Comparison of ENCODE assay signal across 7 mouse cellular contexts in genomic region chr14:20695761-20696520, GRCm38 (mm10). TPM values are rescaled to one million over a fixed set of nuclear protein-coding genes. Genes with fewer than 3 reads are reported as not detected.
A peak's percentile ranks its signal among the peaks of the same experiment; 100 is the strongest.
DNase-seq lines count a peak whose midpoint lies in the region; ATAC-seq and TF ChIP-seq lines count a peak whose summit lies in the region.

No protein-coding gene starts in this region.

- no peak for TF ChIP-seq CTCF in liver, embryonic 14.5 days (IDR thresholded peaks at IDR 0.05; ENCODE audit: low read depth)

- WGBS in neural tube, embryonic 11.5 days: 13% methylated on average over 27 of the region's 27 CpGs
- WGBS in heart, embryonic 16.5 days: 11% methylated on average over 27 of the region's 27 CpGs
- WGBS in liver, embryonic 14.5 days (ENCODE audit: insufficient replicate concordance): 22% methylated on average over 27 of the region's 27 CpGs
- WGBS in stomach, embryonic 16.5 days: 12% methylated on average over 27 of the region's 27 CpGs

- H3K4me1 ChIP-seq in neural tube, embryonic 11.5 days (ENCODE audit: control insufficient read depth, insufficient read depth, low read length): peaks cover 16% of the 10 kb centered on the region
- peaks cover 45% of the 10 kb centered on the region for H3K4me1 ChIP-seq in heart, embryonic 16.5 days (ENCODE audit: control insufficient read depth, insufficient read depth, low read length)
- peaks cover 22 to 27% of the 10 kb centered on the region in 2 experiments for H3K4me1 ChIP-seq in liver, embryonic 14.5 days (replicated peaks; ENCODE audit: control insufficient read depth in 2 of 2, insufficient read depth in 2 of 2, low read length in 1 of 2)
- H3K4me1 ChIP-seq in stomach, embryonic 16.5 days (ENCODE audit: control insufficient read depth, insufficient read depth, low read length): peaks cover 37% of the 10 kb centered on the region

- H3K4me3 ChIP-seq in neural tube, embryonic 11.5 days (ENCODE audit: low read depth, low read length): peak overlapping the region; percentile 65
- peak overlapping the region; percentile 91 for H3K4me3 ChIP-seq in heart, embryonic 16.5 days (ENCODE audit: low read length)
- peak overlapping the region; percentile 72 to 74 for H3K4me3 ChIP-seq in liver, embryonic 14.5 days (ENCODE audit: insufficient read depth in 1 of 2, low read depth in 2 of 2, low read length in 2 of 2)
- H3K4me3 ChIP-seq in stomach, embryonic 16.5 days (replicated peaks; ENCODE audit: low read length): peak overlapping the region; percentile 91

- peaks cover 12% of the 10 kb centered on the region for H3K36me3 ChIP-seq in neural tube, embryonic 11.5 days (ENCODE audit: control insufficient read depth, insufficient read depth, low read length)
- peaks cover 26% of the 10 kb centered on the region for H3K36me3 ChIP-seq in heart, embryonic 16.5 days (ENCODE audit: control insufficient read depth, insufficient read depth)
- H3K36me3 ChIP-seq in liver, embryonic 14.5 days (replicated peaks; ENCODE audit: control insufficient read depth, insufficient read depth, low read depth): peaks cover 38% of the 10 kb centered on the region
- peaks cover 13% of the 10 kb centered on the region for H3K36me3 ChIP-seq in stomach, embryonic 16.5 days (ENCODE audit: control insufficient read depth, insufficient read depth, low read length)

- TF ChIP-seq EP300 in liver, embryonic 14.5 days (IDR thresholded peaks at IDR 0.05; ENCODE audit: low read depth): no peak

- DNase-seq in neural tube, embryonic 11.5 days (ENCODE audit: low spot score): no peak
- no peak for DNase-seq in neural tube, embryonic 10.5 days (ENCODE audit: extremely low spot score, low spot score)
- DNase-seq in liver, embryonic 14.5 days (ENCODE audit: low read depth in 3 of 3, low spot score in 3 of 3): no peak
- DNase-seq in ovary, postnatal 14 days (ENCODE audit: low spot score): no peak

- H3K27me3 ChIP-seq in neural tube, embryonic 11.5 days (ENCODE audit: control insufficient read depth, insufficient read depth, low read length): no peaks in the 10 kb centered on the region
- no peaks in the 10 kb centered on the region for H3K27me3 ChIP-seq in heart, embryonic 16.5 days (ENCODE audit: control insufficient read depth, insufficient read depth, low read length)
- no peaks in the 10 kb centered on the region for H3K27me3 ChIP-seq in liver, embryonic 14.5 days (ENCODE audit: control insufficient read depth, insufficient read depth, low read length)
- H3K27me3 ChIP-seq in stomach, embryonic 16.5 days (ENCODE audit: control insufficient read depth, insufficient read depth, low read length): no peaks in the 10 kb centered on the region

- peak overlapping the region; percentile 76 for H3K4me2 ChIP-seq in neural tube, embryonic 11.5 days (ENCODE audit: low read depth)
- H3K4me2 ChIP-seq in heart, embryonic 16.5 days (ENCODE audit: low read depth, low read length): peak overlapping the region; percentile 90
- H3K4me2 ChIP-seq in liver, embryonic 14.5 days (ENCODE audit: low read depth): peak overlapping the region; percentile 80
- H3K4me2 ChIP-seq in stomach, embryonic 16.5 days (ENCODE audit: low read depth, low read length): peak overlapping the region; percentile 86

- H3K27ac ChIP-seq in neural tube, embryonic 11.5 days (ENCODE audit: low read depth, low read length): no peak overlapping the region
- H3K27ac ChIP-seq in heart, embryonic 16.5 days (ENCODE audit: low read length): peak overlapping the region; percentile 98
- peak overlapping the region; percentile 11; the same call in 1 of the 2 replicates for H3K27ac ChIP-seq in liver, embryonic 14.5 days
- peak overlapping the region; percentile 99 for H3K27ac ChIP-seq in stomach, embryonic 16.5 days (ENCODE audit: low read length)

- no peaks in the 10 kb centered on the region for H3K9me3 ChIP-seq in neural tube, embryonic 11.5 days (ENCODE audit: control insufficient read depth, low read length)
- H3K9me3 ChIP-seq in heart, embryonic 16.5 days (replicated peaks; ENCODE audit: control insufficient read depth, low read length): no peaks in the 10 kb centered on the region
- no peaks in the 10 kb centered on the region for H3K9me3 ChIP-seq in liver, embryonic 14.5 days (ENCODE audit: control insufficient read depth, low read length)
- H3K9me3 ChIP-seq in stomach, embryonic 16.5 days (replicated peaks; ENCODE audit: control insufficient read depth, low read length): no peaks in the 10 kb centered on the region

- peak overlapping the region; percentile 69 for H3K9ac ChIP-seq in neural tube, embryonic 11.5 days (ENCODE audit: low read length)
- H3K9ac ChIP-seq in heart, embryonic 16.5 days (ENCODE audit: low read length): peak overlapping the region; percentile 96
- peak overlapping the region; percentile 87 for H3K9ac ChIP-seq in liver, embryonic 14.5 days (replicated peaks)
- H3K9ac ChIP-seq in stomach, embryonic 16.5 days (ENCODE audit: low read length): peak overlapping the region; percentile 92

- peak; percentile 51; the same call in 1 of the 2 replicates for ATAC-seq in neural tube, embryonic 11.5 days (ENCODE audit: insufficient read depth, low FRiP score, low TSS enrichment)
- ATAC-seq in common myeloid progenitor, adult 5-6 weeks (replicated peaks; ENCODE audit: low read depth, poor library complexity, severe bottlenecking): peak; percentile 13; the same call in 1 of the 2 replicates
- ATAC-seq in heart, embryonic 16.5 days (replicated peaks; ENCODE audit: extremely low read depth, insufficient read depth, low FRiP score): no peak
- ATAC-seq in liver, embryonic 14.5 days (ENCODE audit: insufficient read depth): peak; percentile 0; the same call in 1 of the 2 replicates
- no peak for ATAC-seq in stomach, embryonic 16.5 days (ENCODE audit: insufficient read depth, low FRiP score)

RNA-seq across cellular contexts. Expression of gene Fut11, which starts 1.2 kb away (rescaled TPM):
- polyA plus RNA-seq in neural tube, embryonic 11.5 days (2014; fragmentation: Nextera tagmentation; extraction: Ambion mirVana): 22.6 and 23.1 TPM in 2 replicates
- total RNA-seq in common myeloid progenitor, adult 5-6 weeks (2017): 6.2 and 9.5 TPM in 2 replicates
- 20.5 and 20.6 TPM in 2 replicates for polyA plus RNA-seq in heart, embryonic 16.5 days (2015; fragmentation: Nextera tagmentation; extraction: Ambion mirVana)
- 2.8 and 3.3 TPM in 2 replicates for polyA plus RNA-seq in liver, embryonic 14.5 days (2012; rRNA removed)
- 4.3 and 5.7 TPM in 2 replicates for polyA plus RNA-seq in liver, embryonic 14.5 days (2014; fragmentation: Nextera tagmentation; extraction: Ambion mirVana)
- 18.3 and 19.3 TPM in 2 replicates for polyA plus RNA-seq in stomach, embryonic 16.5 days (2015; fragmentation: Nextera tagmentation; extraction: Ambion mirVana)

RNA-seq across cellular contexts. Expression of gene Chchd1, which starts 6.9 kb away (rescaled TPM):
- 212 and 214 TPM in 2 replicates for polyA plus RNA-seq in neural tube, embryonic 11.5 days (2014; fragmentation: Nextera tagmentation; extraction: Ambion mirVana)
- total RNA-seq in common myeloid progenitor, adult 5-6 weeks (2017): 100 and 114 TPM in 2 replicates
- polyA plus RNA-seq in heart, embryonic 16.5 days (2015; fragmentation: Nextera tagmentation; extraction: Ambion mirVana): 175 and 177 TPM in 2 replicates
- polyA plus RNA-seq in liver, embryonic 14.5 days (2012; rRNA removed): 49.6 and 58.8 TPM in 2 replicates
- polyA plus RNA-seq in liver, embryonic 14.5 days (2014; fragmentation: Nextera tagmentation; extraction: Ambion mirVana): 127 and 138 TPM in 2 replicates
- polyA plus RNA-seq in stomach, embryonic 16.5 days (2015; fragmentation: Nextera tagmentation; extraction: Ambion mirVana): 149 and 187 TPM in 2 replicates

RNA-seq across cellular contexts. Expression of gene Zswim8, which starts 11.4 kb away (rescaled TPM):
- polyA plus RNA-seq in neural tube, embryonic 11.5 days (2014; fragmentation: Nextera tagmentation; extraction: Ambion mirVana): 30.2 and 36.0 TPM in 2 replicates
- total RNA-seq in common myeloid progenitor, adult 5-6 weeks (2017): 7.9 and 17.6 TPM in 2 replicates
- 22.3 and 24.1 TPM in 2 replicates for polyA plus RNA-seq in heart, embryonic 16.5 days (2015; fragmentation: Nextera tagmentation; extraction: Ambion mirVana)
- polyA plus RNA-seq in liver, embryonic 14.5 days (2012; rRNA removed): 16.8 and 20.8 TPM in 2 replicates
- 3.1 and 4.0 TPM in 2 replicates for polyA plus RNA-seq in liver, embryonic 14.5 days (2014; fragmentation: Nextera tagmentation; extraction: Ambion mirVana)
- polyA plus RNA-seq in stomach, embryonic 16.5 days (2015; fragmentation: Nextera tagmentation; extraction: Ambion mirVana): 23.2 and 26.8 TPM in 2 replicates

RNA-seq across cellular contexts. Expression of gene Sec24c, which starts 21.8 kb away (rescaled TPM):
- polyA plus RNA-seq in neural tube, embryonic 11.5 days (2014; fragmentation: Nextera tagmentation; extraction: Ambion mirVana): 90.6 and 95.8 TPM in 2 replicates
- 75.4 and 87.3 TPM in 2 replicates for total RNA-seq in common myeloid progenitor, adult 5-6 weeks (2017)
- 73.2 and 76.2 TPM in 2 replicates for polyA plus RNA-seq in heart, embryonic 16.5 days (2015; fragmentation: Nextera tagmentation; extraction: Ambion mirVana)
- polyA plus RNA-seq in liver, embryonic 14.5 days (2012; rRNA removed): 36.4 and 37.1 TPM in 2 replicates
- 28.4 and 33.8 TPM in 2 replicates for polyA plus RNA-seq in liver, embryonic 14.5 days (2014; fragmentation: Nextera tagmentation; extraction: Ambion mirVana)
- polyA plus RNA-seq in stomach, embryonic 16.5 days (2015; fragmentation: Nextera tagmentation; extraction: Ambion mirVana): 90.5 and 110 TPM in 2 replicates

RNA-seq across cellular contexts. Expression of gene Synpo2l, which starts 27.8 kb away (rescaled TPM):
- 6.2 and 7.5 TPM in 2 replicates for polyA plus RNA-seq in neural tube, embryonic 11.5 days (2014; fragmentation: Nextera tagmentation; extraction: Ambion mirVana)
- 0.23 TPM in 1 of 2 replicates, not detected in the other for total RNA-seq in common myeloid progenitor, adult 5-6 weeks (2017)
- polyA plus RNA-seq in heart, embryonic 16.5 days (2015; fragmentation: Nextera tagmentation; extraction: Ambion mirVana): 172 and 183 TPM in 2 replicates
- 0.02 TPM in 2 replicates for polyA plus RNA-seq in liver, embryonic 14.5 days (2012; rRNA removed)
- polyA plus RNA-seq in liver, embryonic 14.5 days (2014; fragmentation: Nextera tagmentation; extraction: Ambion mirVana): 0.09 TPM in 1 of 2 replicates, not detected in the other
- polyA plus RNA-seq in stomach, embryonic 16.5 days (2015; fragmentation: Nextera tagmentation; extraction: Ambion mirVana): 0.36 and 5.1 TPM in 2 replicates

Comparison
In these comparisons a context has a peak if more than half of its experiments do, and no peak if none do; other contexts are left out.
1. ATAC-seq: peak in neural tube, embryonic 11.5 days (single experiment), common myeloid progenitor, adult 5-6 weeks (single experiment) and liver, embryonic 14.5 days (single experiment); none in heart, embryonic 16.5 days (single experiment) and stomach, embryonic 16.5 days (single experiment).
2. Peak in every context shown above with its lines, with median percentiles within 50 percentile points of each other: H3K4me2 ChIP-seq, H3K4me3 ChIP-seq and H3K9ac ChIP-seq.